Comparison of ENCODE assay signal across 11 mouse cellular contexts in genomic region chr2:131493446-131493845, GRCm38 (mm10). TPM values are rescaled to one million over a fixed set of nuclear protein-coding genes. Genes with fewer than 3 reads are reported as not detected.
DNase-seq lines count a peak whose midpoint lies in the region; ATAC-seq and TF ChIP-seq lines count a peak whose summit lies in the region.
"Had no signal": no experiment of that assay in that cellular context is flagged by ENCODE, and none has a peak within 500 bp of the region (broad histone marks: within the 10 kb centered on the region; RNA-seq: fewer than 3 reads in every experiment).

No protein-coding gene starts in this region.

- TF ChIP-seq EP300 in lung, postnatal 0 days (IDR thresholded peaks at IDR 0.05) = no peak
- peak; percentile 55 for TF ChIP-seq EP300 in liver, embryonic 14.5 days (IDR thresholded peaks at IDR 0.05; ENCODE audit: low read depth)

- DNase-seq in lung, postnatal 0 days (ENCODE audit: low spot score) = no peak
- no peak for DNase-seq in liver, embryonic 14.5 days (ENCODE audit: low read depth in 3 of 3, low spot score in 3 of 3)
- DNase-seq in urinary bladder, postnatal 36 days (ENCODE audit: low spot score in 2 of 2) = no peak
- no peak for DNase-seq in left cerebral cortex, postnatal 4 days
- DNase-seq: lung, adult 18-20 months; retina, postnatal 1 day; thymus, postnatal 25 days had no signal

- H3K27ac ChIP-seq in lung, embryonic 15.5 days = no peak overlapping the region
- H3K27ac ChIP-seq in lung, postnatal 0 days (ENCODE audit: low read length) = no peak overlapping the region
- peak overlapping the region; percentile 25 for H3K27ac ChIP-seq in liver, embryonic 14.5 days
- H3K27ac ChIP-seq in stomach, embryonic 15.5 days = no peak overlapping the region

- TF ChIP-seq CTCF in lung, postnatal 0 days (IDR thresholded peaks at IDR 0.05) = no peak
- TF ChIP-seq CTCF in liver, embryonic 14.5 days (IDR thresholded peaks at IDR 0.05; ENCODE audit: low read depth) = no peak

- H3K27me3 ChIP-seq in erythroblast, embryonic 14.5 days (ENCODE audit: control insufficient read depth) = peaks cover 8% of the 10 kb centered on the region
- no peaks in the 10 kb centered on the region for H3K27me3 ChIP-seq in lung, embryonic 15.5 days
- no peaks in the 10 kb centered on the region for H3K27me3 ChIP-seq in lung, postnatal 0 days (replicated peaks; ENCODE audit: insufficient read depth, low read length)
- no peaks in the 10 kb centered on the region; the same call in 1 of the 2 replicates for H3K27me3 ChIP-seq in liver, embryonic 14.5 days (ENCODE audit: control insufficient read depth, insufficient read depth, low read length)
- H3K27me3 ChIP-seq in stomach, embryonic 15.5 days (replicated peaks) = no peaks in the 10 kb centered on the region

- ATAC-seq in erythroblast, adult 5-6 weeks (replicated peaks; ENCODE audit: low FRiP score, poor library complexity, severe bottlenecking) = no peak
- no peak for ATAC-seq in lung, embryonic 15.5 days (ENCODE audit: borderline replicate concordance, extremely low read depth, low FRiP score, low TSS enrichment)
- no peak for ATAC-seq in lung, postnatal 0 days
- no peak for ATAC-seq in liver, embryonic 14.5 days (ENCODE audit: insufficient read depth)
- no peak for ATAC-seq in stomach, embryonic 15.5 days (ENCODE audit: insufficient read depth, low FRiP score, low read depth)

- H3K9me3 ChIP-seq in erythroblast, embryonic 14.5 days (ENCODE audit: control insufficient read depth, low read length) = no peaks in the 10 kb centered on the region
- no peaks in the 10 kb centered on the region for H3K9me3 ChIP-seq in lung, embryonic 15.5 days
- no peaks in the 10 kb centered on the region for H3K9me3 ChIP-seq in lung, postnatal 0 days (ENCODE audit: low read length)
- H3K9me3 ChIP-seq in liver, embryonic 14.5 days (ENCODE audit: control insufficient read depth, low read length) = no peaks in the 10 kb centered on the region
- no peaks in the 10 kb centered on the region for H3K9me3 ChIP-seq in stomach, embryonic 15.5 days

- H3K4me1 ChIP-seq in erythroblast, embryonic 14.5 days (ENCODE audit: control insufficient read depth) = peaks cover 83% of the 10 kb centered on the region
- H3K4me1 ChIP-seq in lung, embryonic 15.5 days = peaks cover 24% of the 10 kb centered on the region
- peaks cover 7% of the 10 kb centered on the region; the same call in 1 of the 2 replicates for H3K4me1 ChIP-seq in lung, postnatal 0 days (ENCODE audit: insufficient read depth, low read depth, low read length)
- H3K4me1 ChIP-seq in liver, embryonic 14.5 days (replicated peaks; ENCODE audit: control insufficient read depth in 2 of 2, insufficient read depth in 2 of 2, low read length in 1 of 2) = peaks cover 54 to 65% of the 10 kb centered on the region in 2 experiments
- 0 out of 2 replicates have a peak, but pooled peaks cover 6% of the 10 kb centered on the region for H3K4me1 ChIP-seq in stomach, embryonic 15.5 days

- H3K4me3 ChIP-seq in erythroblast, embryonic 14.5 days (replicated peaks) = peak overlapping the region; percentile 100
- no peak overlapping the region; the same call in 1 of the 2 replicates for H3K4me3 ChIP-seq in lung, embryonic 15.5 days
- H3K4me3 ChIP-seq in lung, postnatal 0 days (ENCODE audit: low read depth, low read length) = no peak overlapping the region
- peak overlapping the region; percentile 68 to 98 for H3K4me3 ChIP-seq in liver, embryonic 14.5 days (ENCODE audit: insufficient read depth in 1 of 2, low read depth in 2 of 2, low read length in 2 of 2)
- H3K4me3 ChIP-seq in stomach, embryonic 15.5 days (replicated peaks) = no peak overlapping the region

- intact Hi-C loops in left cerebral cortex, postnatal 4 days (cut with DNase I) = loop anchor here (10.0 kb wide), 1 partner anchor 229 kb away; the partner anchor contains the start of gene Pank2

- peak overlapping the region; percentile 97; the same call in 1 of the 2 replicates for H3K4me2 ChIP-seq in lung, embryonic 15.5 days
- no peak overlapping the region for H3K4me2 ChIP-seq in lung, postnatal 0 days (replicated peaks; ENCODE audit: low read depth, low read length)
- H3K4me2 ChIP-seq in liver, embryonic 14.5 days (ENCODE audit: low read depth) = peak overlapping the region; percentile 82
- peak overlapping the region; percentile 94 for H3K4me2 ChIP-seq in stomach, embryonic 15.5 days

- WGBS in lung, embryonic 15.5 days = 49% methylated on average over 5 of the region's 5 CpGs
- WGBS in lung, postnatal 0 days = 65% methylated on average over 5 of the region's 5 CpGs
- WGBS in liver, embryonic 14.5 days (ENCODE audit: insufficient replicate concordance) = 28% methylated on average over 5 of the region's 5 CpGs
- 58% methylated on average over 5 of the region's 5 CpGs for WGBS in stomach, embryonic 15.5 days

- H3K36me3 ChIP-seq in erythroblast, embryonic 14.5 days (ENCODE audit: control insufficient read depth) = peaks cover 58% of the 10 kb centered on the region
- no peaks in the 10 kb centered on the region for H3K36me3 ChIP-seq in lung, embryonic 15.5 days
- no peaks in the 10 kb centered on the region for H3K36me3 ChIP-seq in lung, postnatal 0 days (ENCODE audit: insufficient read depth, low read length)
- H3K36me3 ChIP-seq in liver, embryonic 14.5 days (replicated peaks; ENCODE audit: control insufficient read depth, insufficient read depth, low read depth) = no peaks in the 10 kb centered on the region; the same call in 1 of the 2 replicates
- H3K36me3 ChIP-seq in stomach, embryonic 15.5 days = no peaks in the 10 kb centered on the region

- H3K9ac ChIP-seq in lung, embryonic 15.5 days = no peak overlapping the region
- no peak overlapping the region for H3K9ac ChIP-seq in lung, postnatal 0 days (replicated peaks; ENCODE audit: low read depth)
- H3K9ac ChIP-seq in liver, embryonic 14.5 days (replicated peaks) = peak overlapping the region; percentile 83
- H3K9ac ChIP-seq in stomach, embryonic 15.5 days = no peak overlapping the region

RNA-seq across cellular contexts. Expression of gene Smox, which starts 2.1 kb away (rescaled TPM):
- polyA plus RNA-seq in erythroblast, embryonic 14.5 days (2012) = 178 and 191 TPM in 2 replicates
- total RNA-seq in erythroblast, adult 5-6 weeks (2015; ENCODE audit: low replicate concordance) = 250 and 267 TPM in 2 replicates
- total RNA-seq in erythroblast, adult 5-6 weeks (2017; ENCODE audit: low replicate concordance) = 332 and 572 TPM in 2 replicates
- 33.7 and 37.1 TPM in 2 replicates for polyA plus RNA-seq in lung, embryonic 15.5 days (2015; fragmentation: Nextera tagmentation; extraction: Ambion mirVana)
- 31.0 and 31.1 TPM in 2 replicates for polyA plus RNA-seq in lung, postnatal 0 days (2015; fragmentation: Nextera tagmentation; extraction: Ambion mirVana)
- 58.1 and 75.0 TPM in 2 replicates for polyA plus RNA-seq in liver, embryonic 14.5 days (2012; rRNA removed)
- 70.4 and 85.8 TPM in 2 replicates for polyA plus RNA-seq in liver, embryonic 14.5 days (2014; fragmentation: Nextera tagmentation; extraction: Ambion mirVana)
- polyA plus RNA-seq in stomach, embryonic 15.5 days (2015; fragmentation: Nextera tagmentation; extraction: Ambion mirVana) = 32.8 and 41.6 TPM in 2 replicates
- total RNA-seq in left cerebral cortex, postnatal 4 days (2021) = 10 to 100 TPM; 48.4 to 52.8 TPM

Comparison
In these comparisons a context has a peak if more than half of its experiments do, and no peak if none do; other contexts are left out.
1. H3K4me3 ChIP-seq: peak in erythroblast, embryonic 14.5 days (single experiment) and liver, embryonic 14.5 days (2 of 2); none in lung, embryonic 15.5 days (single experiment), lung, postnatal 0 days (single experiment) and stomach, embryonic 15.5 days (single experiment).